14 mouse cellular contexts compared by ENCODE assay signal in the genomic region with DNA sequence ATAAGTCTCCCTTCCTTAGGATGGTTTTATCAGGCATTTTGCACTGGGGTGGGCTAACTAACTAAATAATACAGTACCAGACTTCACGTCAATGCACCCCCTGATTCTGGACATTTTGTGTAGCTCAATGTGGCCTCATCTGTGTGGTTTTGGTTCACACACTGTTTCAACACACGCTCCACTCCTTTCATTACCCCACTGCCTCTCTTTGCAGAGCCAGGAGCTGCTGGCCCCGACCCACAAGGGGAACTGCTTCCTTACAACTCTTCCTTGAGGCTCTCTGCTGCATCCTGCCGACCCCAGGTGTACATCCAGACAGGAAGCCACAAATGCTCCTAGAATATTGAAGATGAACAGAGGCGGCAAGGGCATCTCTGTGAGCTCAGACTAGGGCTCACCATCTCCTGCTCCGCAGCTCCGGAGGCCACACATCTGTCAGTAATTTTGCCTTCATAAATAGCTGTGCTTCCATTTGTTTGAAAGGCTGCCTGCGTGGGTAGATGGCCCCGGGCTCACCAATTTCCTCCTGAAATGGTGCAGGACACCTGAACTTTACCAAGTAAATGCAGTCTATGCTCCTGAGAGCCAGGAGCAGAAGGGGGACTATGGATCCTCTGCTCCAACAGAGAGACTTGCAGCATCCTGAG. TPM values are rescaled to one million over a fixed set of nuclear protein-coding genes. Genes with fewer than 3 reads are reported as not detected.
A peak's percentile ranks its signal among the peaks of the same experiment; 100 is the strongest.
DNase-seq lines count a peak whose midpoint lies in the region; ATAC-seq lines count a peak whose summit lies in the region.
"Had no signal": no experiment of that assay in that cellular context is flagged by ENCODE, and none has a peak within 500 bp of the region (broad histone marks: within the 10 kb centered on the region; RNA-seq: fewer than 3 reads in every experiment).

No protein-coding gene starts in this region.

- peak overlapping the region; percentile 13 for H3K27ac ChIP-seq in intestine, embryonic 16.5 days (ENCODE audit: low read length)
- no peak overlapping the region for H3K27ac ChIP-seq in intestine, embryonic 15.5 days
- peak overlapping the region; percentile 77 for H3K27ac ChIP-seq in embryonic facial prominence, embryonic 10.5 days (replicated peaks)
- no peak overlapping the region for H3K27ac ChIP-seq in embryonic facial prominence, embryonic 14.5 days (replicated peaks; ENCODE audit: low read depth, low read length)
- H3K27ac ChIP-seq: forebrain, embryonic 12.5 days; midbrain, embryonic 15.5 days; stomach, embryonic 15.5 days had no signal

- DNase-seq in embryonic facial prominence, embryonic 10.5 days (ENCODE audit: low spot score): peak; percentile 61
- no peak for DNase-seq in embryonic facial prominence, embryonic 14.5 days (ENCODE audit: low spot score)
- no peak for DNase-seq in cerebellum, postnatal 36 days
- DNase-seq in left cerebral cortex, adult 18-20 months (ENCODE audit: low spot score in 2 of 2): no peak
- DNase-seq: cerebellum, adult 9-11 months; gastrocnemius, postnatal 36 days; lung, adult 18-20 months had no signal

- 50% methylated on average over 9 of the region's 9 CpGs for WGBS in intestine, embryonic 16.5 days
- WGBS in intestine, embryonic 15.5 days: 38% methylated on average over 9 of the region's 9 CpGs
- WGBS in embryonic facial prominence, embryonic 10.5 days: 49% methylated on average over 9 of the region's 9 CpGs
- WGBS in embryonic facial prominence, embryonic 14.5 days: 37% methylated on average over 9 of the region's 9 CpGs

- no peaks in the 10 kb centered on the region for H3K27me3 ChIP-seq in intestine, embryonic 16.5 days (replicated peaks; ENCODE audit: control insufficient read depth, insufficient read depth, low read length)
- no peaks in the 10 kb centered on the region for H3K27me3 ChIP-seq in intestine, embryonic 15.5 days (replicated peaks)
- H3K27me3 ChIP-seq in embryonic facial prominence, embryonic 10.5 days (replicated peaks; ENCODE audit: low read depth, poor library complexity, severe bottlenecking): peaks cover 51% of the 10 kb centered on the region
- no peaks in the 10 kb centered on the region for H3K27me3 ChIP-seq in embryonic facial prominence, embryonic 14.5 days (replicated peaks; ENCODE audit: control insufficient read depth, insufficient read depth, low read length)
- H3K27me3 ChIP-seq: midbrain, embryonic 15.5 days; stomach, embryonic 15.5 days had no signal

- H3K4me1 ChIP-seq in intestine, embryonic 16.5 days (ENCODE audit: control insufficient read depth, insufficient read depth, low read length): peaks cover 8% of the 10 kb centered on the region; the same call in 1 of the 2 replicates
- H3K4me1 ChIP-seq in intestine, embryonic 15.5 days (replicated peaks): peaks cover 6% of the 10 kb centered on the region; the same call in 1 of the 2 replicates
- H3K4me1 ChIP-seq in embryonic facial prominence, embryonic 10.5 days: peaks cover 40% of the 10 kb centered on the region
- peaks cover 10% of the 10 kb centered on the region for H3K4me1 ChIP-seq in embryonic facial prominence, embryonic 14.5 days (ENCODE audit: control insufficient read depth, insufficient read depth, low read length)

- H3K4me2 ChIP-seq in intestine, embryonic 16.5 days (ENCODE audit: low read depth, low read length): no peak overlapping the region
- no peak overlapping the region for H3K4me2 ChIP-seq in intestine, embryonic 15.5 days (replicated peaks)
- H3K4me2 ChIP-seq in embryonic facial prominence, embryonic 14.5 days (ENCODE audit: low read depth, low read length): no peak overlapping the region
- H3K4me2 ChIP-seq: forebrain, embryonic 12.5 days; heart, embryonic 12.5 days; midbrain, embryonic 15.5 days; stomach, embryonic 15.5 days had no signal

- H3K9me3 ChIP-seq in intestine, embryonic 16.5 days (ENCODE audit: control insufficient read depth, low read length): no peaks in the 10 kb centered on the region
- H3K9me3 ChIP-seq in intestine, embryonic 15.5 days: no peaks in the 10 kb centered on the region
- H3K9me3 ChIP-seq in embryonic facial prominence, embryonic 10.5 days: no peaks in the 10 kb centered on the region
- no peaks in the 10 kb centered on the region for H3K9me3 ChIP-seq in embryonic facial prominence, embryonic 14.5 days (ENCODE audit: control insufficient read depth, low read length)
- H3K9me3 ChIP-seq: forebrain, embryonic 12.5 days; heart, embryonic 12.5 days; midbrain, embryonic 15.5 days; stomach, embryonic 15.5 days had no signal

- no peak overlapping the region for H3K9ac ChIP-seq in intestine, embryonic 16.5 days (ENCODE audit: low read depth, low read length)
- H3K9ac ChIP-seq in intestine, embryonic 15.5 days: no peak overlapping the region
- H3K9ac ChIP-seq in embryonic facial prominence, embryonic 14.5 days (ENCODE audit: low read depth, low read length): no peak overlapping the region
- H3K9ac ChIP-seq: forebrain, embryonic 12.5 days; heart, embryonic 12.5 days; midbrain, embryonic 15.5 days; stomach, embryonic 15.5 days had no signal

- H3K4me3 ChIP-seq in intestine, embryonic 16.5 days (ENCODE audit: low read length): no peak overlapping the region
- no peak overlapping the region for H3K4me3 ChIP-seq in intestine, embryonic 15.5 days (replicated peaks)
- 0 out of 2 replicates have a peak overlapping the region, but pooled peaks have one; percentile 16 for H3K4me3 ChIP-seq in embryonic facial prominence, embryonic 10.5 days
- H3K4me3 ChIP-seq in embryonic facial prominence, embryonic 14.5 days (ENCODE audit: low read depth, low read length): no peak overlapping the region
- H3K4me3 ChIP-seq: forebrain, embryonic 12.5 days; heart, embryonic 12.5 days; midbrain, embryonic 15.5 days; stomach, embryonic 15.5 days had no signal

- ATAC-seq in intestine, embryonic 16.5 days: no peak
- ATAC-seq in intestine, embryonic 15.5 days: no peak
- peak; percentile 12; the same call in 1 of the 2 replicates for ATAC-seq in embryonic facial prominence, embryonic 14.5 days (ENCODE audit: low read depth)
- ATAC-seq in megakaryocyte, adult 5-6 weeks (ENCODE audit: poor library complexity, severe bottlenecking): peak; percentile 38
- ATAC-seq: midbrain, embryonic 15.5 days had no signal

- no peaks in the 10 kb centered on the region for H3K36me3 ChIP-seq in intestine, embryonic 16.5 days (ENCODE audit: control insufficient read depth, insufficient read depth, low read length)
- H3K36me3 ChIP-seq in intestine, embryonic 15.5 days: no peaks in the 10 kb centered on the region
- no peaks in the 10 kb centered on the region for H3K36me3 ChIP-seq in embryonic facial prominence, embryonic 10.5 days (replicated peaks)
- no peaks in the 10 kb centered on the region for H3K36me3 ChIP-seq in embryonic facial prominence, embryonic 14.5 days (ENCODE audit: control insufficient read depth, insufficient read depth, low read length)
- H3K36me3 ChIP-seq: forebrain, embryonic 12.5 days; heart, embryonic 12.5 days; midbrain, embryonic 15.5 days; stomach, embryonic 15.5 days had no signal

RNA-seq across cellular contexts. Expression of gene Ano1, which starts 17.8 kb away (rescaled TPM):
- 19.9 and 20.3 TPM in 2 replicates for polyA plus RNA-seq in intestine, embryonic 16.5 days (2015; fragmentation: Nextera tagmentation; extraction: Ambion mirVana)
- 23.6 and 27.8 TPM in 2 replicates for polyA plus RNA-seq in intestine, embryonic 15.5 days (2015; fragmentation: Nextera tagmentation; extraction: Ambion mirVana)
- polyA plus RNA-seq in embryonic facial prominence, embryonic 10.5 days (2016; fragmentation: Nextera tagmentation; extraction: Ambion mirVana): 8.7 and 11.3 TPM in 2 replicates
- polyA plus RNA-seq in embryonic facial prominence, embryonic 14.5 days (2014; fragmentation: Nextera tagmentation; extraction: Ambion mirVana): 20.8 and 22.2 TPM in 2 replicates
- not detected in 2 replicates for total RNA-seq in megakaryocyte, adult 5-6 weeks (2015)
- 0.33 TPM in 1 of 2 replicates, not detected in the other for total RNA-seq in megakaryocyte, adult 5-6 weeks (2017)
- total RNA-seq in left cerebral cortex, adult 18-20 months (2021): 1 to 10 TPM; 2.5 to 4.1 TPM

Comparison
In these comparisons a context has a peak if more than half of its experiments do, and no peak if none do; other contexts are left out.
1. H3K27ac ChIP-seq: peak in intestine, embryonic 16.5 days (single experiment) and embryonic facial prominence, embryonic 10.5 days (single experiment); none in intestine, embryonic 15.5 days (single experiment) and embryonic facial prominence, embryonic 14.5 days (single experiment).
2. ATAC-seq: peak in embryonic facial prominence, embryonic 14.5 days (single experiment) and megakaryocyte, adult 5-6 weeks (single experiment); none in intestine, embryonic 16.5 days (single experiment) and intestine, embryonic 15.5 days (single experiment).